Mouse (Mus musculus): Measurements from ENCODE around the gene Cdc20.

- TF ChIP-seq GATA1 (IDR thresholded peaks at IDR 0.05; ENCODE audit: borderline replicate concordance, low read length) (no peak), FLI1 (IDR thresholded peaks at IDR 0.05; ENCODE audit: low read length) (no peak)
Measured at GRCm38 (mm10) chr4:118394505-118394904, 42.6 kb downstream of the Cdc20 start.

Data from megakaryocyte, embryonic 14.5 days (primary cell).